Mouse (Mus musculus) MEL (cell line): ENCODE data around the gene Stap2. TPM values are rescaled to one million over a fixed set of nuclear protein-coding genes. Genes with fewer than 3 reads are reported as not detected.

ENCODE experiments used
- DNase-seq: peaks from one replicate; pipeline ENCODE4 v3.0.0; 2011; ENCODE audit warnings: low read depth, low spot score
- H3K27ac ChIP-seq: 2 replicates; pipeline ENCODE4 v1.5.1; 2012; ENCODE audit warnings: low read depth, mild to moderate bottlenecking, control low read depth, low read length, moderate library complexity; ENCODE audit not compliant: control insufficient read depth
- H3K27me3 ChIP-seq, 2 experiments: fragments of 150-350 bp in 1 of 2; sonication (generic) in 1 of 2; 2 replicates each; pipeline ENCODE4 v1.6.1; 2012; ENCODE audit warnings: low read length in 2 of 2, mild to moderate bottlenecking in 2 of 2, improper control_type of control experiment in 1 of 2, moderate library complexity in 1 of 2; ENCODE audit not compliant: insufficient read depth in 2 of 2, control insufficient read depth in 1 of 2
- H3K36me3 ChIP-seq, 2 experiments: 2 replicates each; pipeline ENCODE4 v1.6.1; 2012 to 2014; ENCODE audit warnings: low read length in 2 of 2, improper control_type of control experiment in 1 of 2, inconsistent platforms in 1 of 2, mild to moderate bottlenecking in 1 of 2; ENCODE audit not compliant: insufficient read depth in 2 of 2, control insufficient read depth in 1 of 2
- H3K4me1 ChIP-seq, 2 experiments: fragments of 150-350 bp in 1 of 2; sonication (generic) in 1 of 2; 2 replicates each; pipeline ENCODE4 v1.6.1; 2012; ENCODE audit warnings: low read length in 2 of 2, improper control_type of control experiment in 1 of 2, mild to moderate bottlenecking in 1 of 2; ENCODE audit not compliant: insufficient read depth in 2 of 2, control insufficient read depth in 1 of 2
- H3K4me3 ChIP-seq, 2 experiments: fragments of 150-350 bp in 1 of 2; sonication (generic) in 1 of 2; 2 replicates each; pipeline ENCODE4 v1.5.1; 2012; ENCODE audit warnings: low read depth in 2 of 2, low read length in 2 of 2, mild to moderate bottlenecking in 2 of 2, moderate library complexity in 2 of 2, control low read depth in 1 of 2, improper control_type of control experiment in 1 of 2; ENCODE audit not compliant: control insufficient read depth in 1 of 2, insufficient read depth in 1 of 2
- H3K79me2 ChIP-seq: 2 replicates; pipeline ENCODE4 v1.6.1; 2012; ENCODE audit warnings: mild to moderate bottlenecking, low read length, moderate library complexity; ENCODE audit not compliant: control insufficient read depth, poor library complexity, insufficient read depth
- H3K9ac ChIP-seq: 2 replicates; pipeline ENCODE4 v1.6.1; 2012; ENCODE audit warnings: low read depth, mild to moderate bottlenecking, control low read depth, low read length, moderate library complexity; ENCODE audit not compliant: control insufficient read depth, poor library complexity, severe bottlenecking
- H3K9me3 ChIP-seq: fragments of 150-350 bp; sonication (generic); replicated peaks from 2 replicates; pipeline ENCODE4 v1.6.1; 2012; ENCODE audit warnings: mild to moderate bottlenecking, low read length, improper control_type of control experiment, moderate library complexity; ENCODE audit not compliant: insufficient read depth
- BHLHE40 ChIP-seq: IDR thresholded peaks from 2 replicates; pipeline ENCODE4 v1.6.1; 2012; ENCODE audit warnings: low read depth, mild to moderate bottlenecking, inconsistent platforms, low read length, improper control_type of control experiment, borderline replicate concordance
- CHD1 ChIP-seq: IDR thresholded peaks from 2 replicates; pipeline ENCODE4 v1.6.1; 2012; ENCODE audit warnings: low read depth, mild to moderate bottlenecking, inconsistent platforms, low read length, improper control_type of control experiment
- CHD2 ChIP-seq: IDR thresholded peaks from 2 replicates; pipeline ENCODE4 v1.6.1; 2011; ENCODE audit warnings: low read length, improper control_type of control experiment
- ELF1 ChIP-seq: IDR thresholded peaks from 2 replicates; pipeline ENCODE4 v1.6.1; 2014; ENCODE audit warnings: low read depth, mild to moderate bottlenecking, inconsistent platforms, low read length, improper control_type of control experiment, moderate library complexity
- ETS1 ChIP-seq: IDR thresholded peaks from 2 replicates; pipeline ENCODE4 v1.6.1; 2012; ENCODE audit warnings: low read depth, mild to moderate bottlenecking, inconsistent platforms, low read length, improper control_type of control experiment, moderate library complexity
- GABPA ChIP-seq: IDR thresholded peaks from 2 replicates; pipeline ENCODE4 v1.6.1; 2012; ENCODE audit warnings: low read depth, mild to moderate bottlenecking, inconsistent platforms, low read length, improper control_type of control experiment, moderate library complexity
- MAFK ChIP-seq: IDR thresholded peaks from 2 replicates; pipeline ENCODE4 v1.6.1; 2011; ENCODE audit warnings: low read depth, mild to moderate bottlenecking, low read length, improper control_type of control experiment, borderline replicate concordance
- MAX ChIP-seq: IDR thresholded peaks from 2 replicates; pipeline ENCODE4 v1.6.1; 2011; ENCODE audit warnings: low read length, improper control_type of control experiment
- MEF2A ChIP-seq: IDR thresholded peaks from 2 replicates; pipeline ENCODE4 v1.6.1; 2014; ENCODE audit warnings: low read depth, mild to moderate bottlenecking, inconsistent platforms, low read length, improper control_type of control experiment; ENCODE audit not compliant: poor library complexity, insufficient replicate concordance, severe bottlenecking; ENCODE audit errors: extremely low read depth
- MYB ChIP-seq: IDR thresholded peaks from 2 replicates; pipeline ENCODE4 v1.6.1; 2011; ENCODE audit warnings: mild to moderate bottlenecking, low read depth, low read length, improper control_type of control experiment
- NELFE ChIP-seq: IDR thresholded peaks from 2 replicates; pipeline ENCODE4 v1.6.1; 2011; ENCODE audit warnings: low read depth, low read length, improper control_type of control experiment
- NRF1 ChIP-seq: IDR thresholded peaks from 2 replicates; pipeline ENCODE4 v1.6.1; 2014; ENCODE audit warnings: low read depth, mild to moderate bottlenecking, inconsistent platforms, low read length, improper control_type of control experiment, moderate library complexity; ENCODE audit not compliant: poor library complexity, insufficient read depth, severe bottlenecking
- POLR2A ChIP-seq, 2 experiments: IDR thresholded peaks; 2 replicates each; pipeline ENCODE4 v1.6.1; 2011 to 2012; ENCODE audit warnings: low read length in 2 of 2, mild to moderate bottlenecking in 2 of 2, control low read depth in 1 of 2, improper control_type of control experiment in 1 of 2, low read depth in 1 of 2, moderate library complexity in 1 of 2; ENCODE audit not compliant: control insufficient read depth in 1 of 2, insufficient read depth in 1 of 2, poor library complexity in 1 of 2
- POLR2AphosphoS2 ChIP-seq: IDR thresholded peaks from 2 replicates; pipeline ENCODE4 v1.6.1; 2011; ENCODE audit warnings: low read length, improper control_type of control experiment
- POLR2AphosphoS5 ChIP-seq: IDR thresholded peaks from 2 replicates; pipeline ENCODE4 v1.6.1; 2012; ENCODE audit warnings: low read depth, borderline replicate concordance, mild to moderate bottlenecking, inconsistent platforms, low read length, moderate library complexity, mixed read lengths
- RAD21 ChIP-seq: IDR thresholded peaks from 2 replicates; pipeline ENCODE4 v1.6.1; 2011; ENCODE audit warnings: mild to moderate bottlenecking, low read depth, low read length, improper control_type of control experiment
- SMC3 ChIP-seq: IDR thresholded peaks from 2 replicates; pipeline ENCODE4 v1.6.1; 2011; ENCODE audit warnings: low read depth, low read length, improper control_type of control experiment
- TCF12 ChIP-seq: IDR thresholded peaks from 2 replicates; pipeline ENCODE4 v1.6.1; 2014; ENCODE audit warnings: low read depth, mild to moderate bottlenecking, inconsistent platforms, low read length, improper control_type of control experiment, moderate library complexity
- ZC3H11A ChIP-seq: IDR thresholded peaks from 2 replicates; pipeline ENCODE4 v1.6.1; 2012; ENCODE audit warnings: low read depth, mild to moderate bottlenecking, inconsistent platforms, low read length, improper control_type of control experiment
- ZKSCAN1 ChIP-seq: IDR thresholded peaks from 2 replicates; pipeline ENCODE4 v1.6.1; 2012; ENCODE audit warnings: low read depth, mild to moderate bottlenecking, inconsistent platforms, low read length, improper control_type of control experiment, moderate library complexity
- ZNF384 ChIP-seq: IDR thresholded peaks from 2 replicates; pipeline ENCODE4 v1.6.1; 2012; ENCODE audit warnings: low read depth, mild to moderate bottlenecking, inconsistent platforms, low read length, improper control_type of control experiment
- polyA plus RNA-seq, 2 experiments: library from polyadenylated mRNA; stranded (reverse) in 1 of 2; unstranded in 1 of 2; fragments of >175 nt in 1 of 2; fragments of >200 nt in 1 of 2; gene quantifications; 2 replicates each; pipeline versions ENCODE4 v1.2.1 to v1.2.4; 2012; ENCODE audit warnings: low replicate concordance in 2 of 2, low read depth in 1 of 2; ENCODE audit not compliant: insufficient read length in 2 of 2, insufficient read depth in 1 of 2, missing spikeins in 1 of 2
- total RNA-seq: library from RNA; depleted of rRNA; stranded (reverse); fragments of 300-350 nt; gene quantifications from 2 replicates; pipeline ENCODE4 v1.2.3, GENCODE M21; 2012

Stap2 gene
- total and polyA plus RNA-seq, 3 experiments = 0.08 TPM; not detected in 1

DNA sequence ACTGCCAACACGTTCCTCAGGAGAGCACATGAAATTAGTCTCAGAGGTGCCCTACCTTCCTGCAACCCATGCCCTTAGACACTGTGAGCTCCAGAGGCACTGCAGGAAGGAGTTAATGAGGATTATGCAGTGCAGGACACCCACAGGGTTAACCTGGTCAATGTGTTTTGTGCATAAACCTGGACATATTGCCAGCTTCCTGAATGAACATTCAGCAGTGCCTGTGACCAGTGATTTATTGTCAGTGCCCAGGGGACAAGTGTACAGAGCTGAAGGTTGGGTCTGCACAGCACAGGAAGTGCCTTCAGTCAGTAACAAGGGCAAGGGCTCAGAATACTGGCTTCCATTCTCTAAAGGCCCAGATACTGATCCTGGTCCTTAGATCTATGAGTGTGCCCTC lies 21.5 kb upstream of the Stap2 start:
- H3K27ac ChIP-seq = no peak overlapping the region
- no peak for DNase-seq
- peaks cover 51% of the 10 kb centered on the region for H3K79me2 ChIP-seq
- TF ChIP-seq RAD21 = no peak
- no peak for TF ChIP-seq NRF1
- no peak for TF ChIP-seq SMC3
- no peak for TF ChIP-seq TCF12
- no peak for TF ChIP-seq BHLHE40
- TF ChIP-seq ETS1 = no peak
- no peak overlapping the region for H3K4me3 ChIP-seq
- H3K27me3 ChIP-seq = no peaks in the 10 kb centered on the region
- peaks cover 13 to 14% of the 10 kb centered on the region in 2 experiments for H3K4me1 ChIP-seq
- H3K9me3 ChIP-seq = no peaks in the 10 kb centered on the region
- peaks cover 13 to 15% of the 10 kb centered on the region in 2 experiments for H3K36me3 ChIP-seq
- no peak overlapping the region for H3K9ac ChIP-seq

DNA sequence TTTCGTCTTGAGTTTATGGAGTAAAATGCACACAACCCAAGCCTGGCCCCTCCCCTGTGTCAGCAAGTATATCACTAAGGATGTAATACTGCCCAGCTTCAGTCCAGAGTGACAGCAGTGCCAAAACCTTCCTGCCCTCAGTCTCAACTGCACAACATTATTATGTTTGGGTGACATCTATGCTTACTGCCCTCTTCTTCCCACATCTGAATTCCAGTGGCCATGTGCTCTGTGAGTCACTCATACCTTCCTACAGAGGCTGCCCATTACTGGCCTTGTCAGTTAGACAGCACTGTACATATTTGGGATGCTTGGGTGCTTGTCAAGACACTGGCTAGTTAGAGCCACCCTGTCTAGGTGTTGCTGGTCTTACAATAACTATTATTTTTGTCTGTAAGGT lies 20.9 kb upstream of the Stap2 start:
- H3K9me3 ChIP-seq = no peaks in the 10 kb centered on the region
- H3K4me3 ChIP-seq = no peak overlapping the region
- no peaks in the 10 kb centered on the region for H3K27me3 ChIP-seq
- DNase-seq = no peak
- no peak overlapping the region for H3K9ac ChIP-seq
- peaks cover 47% of the 10 kb centered on the region for H3K79me2 ChIP-seq
- TF ChIP-seq POLR2AphosphoS5 (no peak), NELFE (no peak), ELF1 (no peak), RAD21 (no peak), ZNF384 (no peak), ZC3H11A (no peak), ZKSCAN1 (no peak), CHD1 (no peak), GABPA (no peak), MYB (no peak), CHD2 (no peak), TCF12 (no peak), NRF1 (no peak), POLR2A (IDR thresholded peaks at IDR 0.05; ENCODE audit: control insufficient read depth in 1 of 2, insufficient read depth in 1 of 2, low read depth in 1 of 2, low read length in 2 of 2, poor library complexity in 1 of 2) (no peak), POLR2AphosphoS2 (no peak), MAX (no peak), MAFK (no peak), MEF2A (no peak), SMC3 (no peak)
- TF ChIP-seq, all 39 proteins: peak for 0
- H3K36me3 ChIP-seq = peaks cover 8 to 15% of the 10 kb centered on the region in 2 experiments
- peaks cover 9 to 11% of the 10 kb centered on the region in 2 experiments for H3K4me1 ChIP-seq
- no peak overlapping the region for H3K27ac ChIP-seq
